Mouse (Mus musculus) forebrain, embryonic 10.5 days (tissue): ENCODE measurements around the gene Cnn1. TPM values are rescaled to one million over a fixed set of nuclear protein-coding genes. Genes with fewer than 3 reads are reported as not detected.

Experiments
- DNase-seq: peaks from one replicate; pipeline ENCODE4 v3.0.0-alpha.2; 2017; ENCODE audit warnings: low spot score; ENCODE audit errors: extremely low spot score
- H3K27ac ChIP-seq: fragments of 300-500 bp; sonication (generic); 2 replicates; pipeline ENCODE4 v1.5.1; 2016; ENCODE audit warnings: mild to moderate bottlenecking
- H3K27me3 ChIP-seq: fragments of 300-500 bp; sonication (generic); 2 replicates; pipeline ENCODE4 v1.6.1; 2016; ENCODE audit warnings: mild to moderate bottlenecking; ENCODE audit not compliant: poor library complexity, severe bottlenecking
- H3K36me3 ChIP-seq: fragments of 300-500 bp; sonication (generic); replicated peaks from 2 replicates; pipeline ENCODE4 v1.6.1; 2016; ENCODE audit warnings: mild to moderate bottlenecking, moderate library complexity
- H3K4me1 ChIP-seq: fragments of 300-500 bp; sonication (generic); 2 replicates; pipeline ENCODE4 v1.6.1; 2016
- H3K4me3 ChIP-seq: fragments of 300-500 bp; sonication (generic); 2 replicates; pipeline ENCODE4 v1.5.1; 2016; ENCODE audit warnings: mild to moderate bottlenecking, moderate library complexity
- H3K9me3 ChIP-seq: fragments of 300-500 bp; sonication (generic); 2 replicates; pipeline ENCODE4 v1.6.1; 2016; ENCODE audit warnings: mild to moderate bottlenecking, moderate library complexity
- WGBS: fragments of 180-500 bp; shearing (Covaris S2); methylation state at CpG from one replicate; pipeline ENCODE4 v1.1.7; 2016; 5-methylcytosine and 5-hydroxymethylcytosine counted together
- microRNA-seq: library from miRNA; unstranded; fragments of <30 nt; microRNA quantifications from one replicate; pipeline ENCODE4, GENCODE M21; 2017
- polyA plus RNA-seq: library from polyadenylated mRNA; unstranded; fragments of >200 nt; fragmentation: Nextera tagmentation; extraction: Ambion mirVana; gene quantifications from 2 replicates; pipeline ENCODE4 v1.2.1, GENCODE M21; 2016

Gene Cnn1
- polyA plus RNA-seq, 1 experiment from 2014 or later, result 1.0 TPM

DNA sequence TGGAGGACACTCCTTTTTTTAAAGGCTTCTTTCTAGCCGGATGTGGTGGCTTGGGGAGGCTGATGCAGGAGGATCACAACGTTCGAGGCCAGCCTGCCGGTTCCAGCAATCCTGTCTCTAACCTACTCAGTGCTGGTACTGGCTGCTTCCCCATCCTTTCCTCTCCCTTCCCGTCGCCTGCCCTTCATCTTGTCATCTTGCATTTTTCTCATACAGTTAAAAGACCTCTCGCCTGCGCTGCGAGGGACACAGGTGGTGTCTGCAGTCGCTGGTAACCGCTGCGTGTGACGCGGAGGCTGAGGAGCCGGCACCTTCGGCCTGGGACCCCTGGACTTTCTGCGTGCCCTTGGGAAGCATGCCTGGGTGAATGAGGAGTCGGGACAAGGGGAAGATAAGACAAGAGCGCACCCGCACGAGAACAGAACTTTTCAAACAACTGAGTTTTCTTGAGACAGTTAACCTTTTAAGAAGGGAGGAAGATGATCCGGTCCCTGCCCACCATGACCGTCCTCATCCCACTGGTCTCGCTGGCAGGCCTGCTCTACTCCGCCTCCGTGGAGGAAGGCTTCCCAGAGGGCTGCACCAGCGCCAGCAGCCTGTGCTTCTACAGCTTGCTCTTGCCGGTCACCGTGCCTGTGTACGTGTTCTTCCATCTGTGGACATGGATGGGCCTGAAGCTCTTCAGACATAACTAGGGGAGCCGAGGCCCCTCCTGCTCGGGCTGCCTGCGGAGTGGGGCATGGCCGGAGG, 58.7 kb downstream of the Cnn1 start:
- peak overlapping the region; percentile 92 for H3K27ac ChIP-seq
- H3K36me3 ChIP-seq, result peaks cover 11% of the 10 kb centered on the region
- WGBS, result 72% methylated on average over 34 of the region's 34 CpGs
- H3K4me3 ChIP-seq, result peak overlapping the region; percentile 76
- H3K27me3 ChIP-seq, result peaks cover 18% of the 10 kb centered on the region
- H3K4me1 ChIP-seq, result peaks cover 22% of the 10 kb centered on the region
- DNase-seq, result no peak
- no peaks in the 10 kb centered on the region for H3K9me3 ChIP-seq

Small RNA genes lying within 50 kb of the gene (microRNA-seq; reads per million reads assigned to microRNA genes)
- gene Mir7084, result not detected

Other genes with a start within 250 kb of the Cnn1 start
- gene Dock6, start 246.6 kb upstream of the Cnn1 start, polyA plus RNA-seq, result 24.2 and 24.7 TPM in 2 replicates
- 5.1 and 5.3 TPM in 2 replicates for gene Rab3d, start 181.0 kb upstream of the Cnn1 start, polyA plus RNA-seq
- gene Ccdc159, start 171.7 kb upstream of the Cnn1 start, polyA plus RNA-seq, result 3.5 and 3.6 TPM in 2 replicates
- 32.0 and 33.7 TPM in 2 replicates for gene Tmem205, start 171.7 kb upstream of the Cnn1 start, polyA plus RNA-seq
- gene Plppr2, start 162.2 kb upstream of the Cnn1 start, polyA plus RNA-seq, result 9.0 and 11.5 TPM in 2 replicates
- 7.2 and 9.6 TPM in 2 replicates for gene Swsap1, start 143.5 kb upstream of the Cnn1 start, polyA plus RNA-seq
- gene Epor, start 135.7 kb upstream of the Cnn1 start, polyA plus RNA-seq, result 10.2 and 10.8 TPM in 2 replicates
- gene Rgl3, start 109.8 kb upstream of the Cnn1 start, polyA plus RNA-seq, result 4.7 and 5.2 TPM in 2 replicates
- gene Ccdc151, start 96.6 kb upstream of the Cnn1 start, polyA plus RNA-seq, result 4.6 and 5.0 TPM in 2 replicates
- gene Prkcsh, start 96.4 kb upstream of the Cnn1 start, polyA plus RNA-seq, result 109 and 110 TPM in 2 replicates
- gene Elavl3, start 47.2 kb upstream of the Cnn1 start, polyA plus RNA-seq, result 11.2 and 14.8 TPM in 2 replicates
- not detected in 2 replicates for gene Gm49318, start 28.0 kb upstream of the Cnn1 start, polyA plus RNA-seq
- 10.0 and 11.3 TPM in 2 replicates for gene Zfp653, start 27.8 kb upstream of the Cnn1 start, polyA plus RNA-seq
- gene Ecsit, start 13.8 kb upstream of the Cnn1 start, polyA plus RNA-seq, result 42.0 and 43.2 TPM in 2 replicates
- gene Elof1, start 18.0 kb downstream of the Cnn1 start, polyA plus RNA-seq, result 250 and 254 TPM in 2 replicates
- gene Acp5, start 36.5 kb downstream of the Cnn1 start, polyA plus RNA-seq, result 19.2 and 26.1 TPM in 2 replicates
- 53.3 and 56.9 TPM in 2 replicates for gene Pigyl, start 57.6 kb downstream of the Cnn1 start, polyA plus RNA-seq
- gene Zfp872, start 88.9 kb downstream of the Cnn1 start, polyA plus RNA-seq, result 0.18 and 0.32 TPM in 2 replicates
- gene Zfp809, start 126.5 kb downstream of the Cnn1 start, polyA plus RNA-seq, result 11.6 and 12.1 TPM in 2 replicates
- 8.0 and 9.3 TPM in 2 replicates for gene Zfp599, start 160.7 kb downstream of the Cnn1 start, polyA plus RNA-seq
- gene Zfp810, start 208.4 kb downstream of the Cnn1 start, polyA plus RNA-seq, result 22.9 and 23.5 TPM in 2 replicates